ENCODE assay signal across 10 mouse cellular contexts in the genomic region with DNA sequence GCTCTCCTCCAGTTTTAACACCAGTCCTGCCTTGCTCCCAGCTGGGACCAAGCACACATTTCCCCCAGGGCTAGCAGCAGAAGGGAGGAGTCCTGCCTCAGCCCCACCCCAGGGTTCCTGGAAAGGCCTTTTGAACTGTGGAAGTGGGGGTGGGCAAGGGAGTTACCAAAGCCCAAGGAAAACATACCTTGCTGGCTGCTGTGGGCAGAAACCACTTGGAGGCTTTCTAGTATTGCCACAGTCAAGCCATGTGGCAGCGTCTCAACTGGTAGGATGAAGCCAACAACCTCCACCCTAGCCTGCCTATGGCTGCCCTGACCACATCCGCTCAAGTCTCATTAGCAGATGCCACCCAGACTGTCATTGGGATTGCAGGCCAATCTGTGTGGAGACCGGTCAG. TPM values are rescaled to one million over a fixed set of nuclear protein-coding genes. Genes with fewer than 3 reads are reported as not detected.
DNase-seq lines count a peak whose midpoint lies in the region; ATAC-seq and TF ChIP-seq lines count a peak whose summit lies in the region.
"Had no signal": no experiment of that assay in that cellular context is flagged by ENCODE, and none has a peak within 500 bp of the region (broad histone marks: within the 10 kb centered on the region; RNA-seq: fewer than 3 reads in every experiment).

No protein-coding gene starts in this region.

- peaks cover 38% of the 10 kb centered on the region for H3K36me3 ChIP-seq in heart, embryonic 10.5 days
- H3K36me3 ChIP-seq in E14TG2a.4 (ENCODE audit: insufficient read depth, low read length), result peaks cover 47% of the 10 kb centered on the region
- peaks cover 11% of the 10 kb centered on the region; the same call in 1 of the 2 replicates for H3K36me3 ChIP-seq in intestine, embryonic 16.5 days (ENCODE audit: control insufficient read depth, insufficient read depth, low read length)
- peaks cover 36% of the 10 kb centered on the region for H3K36me3 ChIP-seq in midbrain, embryonic 13.5 days

- intact Hi-C loops in heart, postnatal 10 days (cut with DNase I), result no loop called here

- peak overlapping the region; percentile 92 for H3K27ac ChIP-seq in heart, embryonic 10.5 days
- H3K27ac ChIP-seq in intestine, embryonic 16.5 days (ENCODE audit: low read length), result peak overlapping the region; percentile 36
- H3K27ac ChIP-seq in midbrain, embryonic 13.5 days, result no peak overlapping the region

- TF ChIP-seq CTCF in E14TG2a.4 (conservative IDR thresholded peaks at IDR 0.05; ENCODE audit: low read length), result no peak

- peak; percentile 90 for DNase-seq in heart, embryonic 10.5 days (ENCODE audit: low spot score)
- DNase-seq in heart, postnatal 10 days, result no peak
- no peak for DNase-seq in adrenal gland, postnatal 25 days
- no peak for DNase-seq in retina, postnatal 1 day
- DNase-seq: forebrain, postnatal 0 days had no signal

- no peak overlapping the region; the same call in 1 of the 2 replicates for H3K9ac ChIP-seq in intestine, embryonic 16.5 days (ENCODE audit: low read depth, low read length)
- no peak overlapping the region for H3K9ac ChIP-seq in midbrain, embryonic 13.5 days (replicated peaks)
- H3K9ac ChIP-seq: forebrain, postnatal 0 days had no signal

- peaks cover 93% of the 10 kb centered on the region for H3K4me1 ChIP-seq in heart, embryonic 10.5 days
- peaks cover 89% of the 10 kb centered on the region for H3K4me1 ChIP-seq in E14TG2a.4 (replicated peaks; ENCODE audit: low read depth, low read length)
- peaks cover 67% of the 10 kb centered on the region for H3K4me1 ChIP-seq in intestine, embryonic 16.5 days (ENCODE audit: control insufficient read depth, insufficient read depth, low read length)
- peaks cover 22% of the 10 kb centered on the region for H3K4me1 ChIP-seq in midbrain, embryonic 13.5 days (replicated peaks)

- 76% methylated on average over 3 of the region's 3 CpGs for WGBS in heart, embryonic 10.5 days
- WGBS in intestine, embryonic 16.5 days, result 81% methylated on average over 3 of the region's 3 CpGs
- 85% methylated on average over 3 of the region's 3 CpGs for WGBS in midbrain, embryonic 13.5 days

- no peaks in the 10 kb centered on the region for H3K9me3 ChIP-seq in heart, embryonic 10.5 days
- H3K9me3 ChIP-seq in E14TG2a.4 (ENCODE audit: low read length), result no peaks in the 10 kb centered on the region
- no peaks in the 10 kb centered on the region for H3K9me3 ChIP-seq in intestine, embryonic 16.5 days (ENCODE audit: control insufficient read depth, low read length)
- no peaks in the 10 kb centered on the region for H3K9me3 ChIP-seq in midbrain, embryonic 13.5 days

- H3K4me3 ChIP-seq in heart, embryonic 10.5 days, result no peak overlapping the region
- peak overlapping the region; percentile 43 for H3K4me3 ChIP-seq in E14TG2a.4 (replicated peaks; ENCODE audit: low read length)
- H3K4me3 ChIP-seq in intestine, embryonic 16.5 days (ENCODE audit: low read length), result no peak overlapping the region
- H3K4me3 ChIP-seq in midbrain, embryonic 13.5 days (replicated peaks), result no peak overlapping the region

- ATAC-seq in intestine, embryonic 16.5 days, result no peak
- peak; percentile 29 for ATAC-seq in megakaryocyte progenitor cell, adult 5-6 weeks (replicated peaks; ENCODE audit: poor library complexity)
- no peak for ATAC-seq in midbrain, embryonic 13.5 days
- ATAC-seq: forebrain, postnatal 0 days had no signal

- H3K4me2 ChIP-seq in intestine, embryonic 16.5 days (ENCODE audit: low read depth, low read length), result no peak overlapping the region
- no peak overlapping the region for H3K4me2 ChIP-seq in midbrain, embryonic 13.5 days (replicated peaks)
- H3K4me2 ChIP-seq: midbrain, embryonic 11.5 days had no signal

- no peaks in the 10 kb centered on the region for H3K27me3 ChIP-seq in heart, embryonic 10.5 days (ENCODE audit: insufficient read depth, poor library complexity, severe bottlenecking)
- H3K27me3 ChIP-seq in E14TG2a.4 (ENCODE audit: insufficient read depth, low read length), result 0 out of 2 replicates have a peak, but pooled peaks cover 5% of the 10 kb centered on the region
- H3K27me3 ChIP-seq in intestine, embryonic 16.5 days (replicated peaks; ENCODE audit: control insufficient read depth, insufficient read depth, low read length), result no peaks in the 10 kb centered on the region
- H3K27me3 ChIP-seq in midbrain, embryonic 13.5 days, result peaks cover 29% of the 10 kb centered on the region

RNA-seq across cellular contexts. Expression of gene Gm49510, which starts 3.3 kb away (rescaled TPM):
- polyA plus RNA-seq in heart, embryonic 10.5 days (2016; fragmentation: Nextera tagmentation; extraction: Ambion mirVana), result 0.11 and 0.38 TPM in 2 replicates
- total RNA-seq in heart, postnatal 10 days (2021), result not detected
- polyA plus RNA-seq in intestine, embryonic 16.5 days (2015; fragmentation: Nextera tagmentation; extraction: Ambion mirVana), result 0.21 and 0.55 TPM in 2 replicates
- total RNA-seq in megakaryocyte progenitor cell, adult 5-6 weeks (2015), result not detected in 2 replicates
- 1.2 and 2.6 TPM in 2 replicates for total RNA-seq in megakaryocyte progenitor cell, adult 5-6 weeks (2017)
- 0.12 TPM in 1 of 2 replicates, not detected in the other for polyA plus RNA-seq in midbrain, embryonic 13.5 days (2015; fragmentation: Nextera tagmentation; extraction: Ambion mirVana)
- not detected in 2 replicates for total RNA-seq in adrenal gland, postnatal 25 days (2021)
- total RNA-seq: forebrain, postnatal 0 days had no signal
- polyA plus RNA-seq: forebrain, postnatal 0 days had no signal

RNA-seq across cellular contexts. Expression of gene Sh3bp1, which starts 3.4 kb away (rescaled TPM):
- 33.8 and 44.4 TPM in 2 replicates for polyA plus RNA-seq in heart, embryonic 10.5 days (2016; fragmentation: Nextera tagmentation; extraction: Ambion mirVana)
- 1 to 10 TPM; 6.3 to 8.2 TPM for total RNA-seq in heart, postnatal 10 days (2021)
- polyA plus RNA-seq in intestine, embryonic 16.5 days (2015; fragmentation: Nextera tagmentation; extraction: Ambion mirVana), result 21.5 and 23.3 TPM in 2 replicates
- total RNA-seq in megakaryocyte progenitor cell, adult 5-6 weeks (2015), result 42.5 and 55.8 TPM in 2 replicates
- 18.9 and 22.9 TPM in 2 replicates for total RNA-seq in megakaryocyte progenitor cell, adult 5-6 weeks (2017)
- 2.5 and 4.9 TPM in 2 replicates for polyA plus RNA-seq in midbrain, embryonic 13.5 days (2015; fragmentation: Nextera tagmentation; extraction: Ambion mirVana)
- 6.1 and 8.8 TPM in 2 replicates for total RNA-seq in adrenal gland, postnatal 25 days (2021)

RNA-seq across cellular contexts. Expression of gene Pdxp, which starts 17.6 kb away (rescaled TPM):
- 26.5 and 35.7 TPM in 2 replicates for polyA plus RNA-seq in heart, embryonic 10.5 days (2016; fragmentation: Nextera tagmentation; extraction: Ambion mirVana)
- 1 to 10 TPM; 2.8 to 3.2 TPM for total RNA-seq in heart, postnatal 10 days (2021)
- polyA plus RNA-seq in intestine, embryonic 16.5 days (2015; fragmentation: Nextera tagmentation; extraction: Ambion mirVana), result 2.2 and 6.4 TPM in 2 replicates
- 9.5 and 12.8 TPM in 2 replicates for total RNA-seq in megakaryocyte progenitor cell, adult 5-6 weeks (2015)
- 5.0 and 8.8 TPM in 2 replicates for total RNA-seq in megakaryocyte progenitor cell, adult 5-6 weeks (2017)
- polyA plus RNA-seq in midbrain, embryonic 13.5 days (2015; fragmentation: Nextera tagmentation; extraction: Ambion mirVana), result 55.8 and 63.2 TPM in 2 replicates
- total RNA-seq in adrenal gland, postnatal 25 days (2021), result 5.0 and 6.0 TPM in 2 replicates

RNA-seq across cellular contexts. Expression of gene Gga1, which starts 19.2 kb away (rescaled TPM):
- 51.5 and 56.6 TPM in 2 replicates for polyA plus RNA-seq in heart, embryonic 10.5 days (2016; fragmentation: Nextera tagmentation; extraction: Ambion mirVana)
- total RNA-seq in heart, postnatal 10 days (2021), result 10 to 100 TPM; 40.4 to 45.2 TPM
- polyA plus RNA-seq in intestine, embryonic 16.5 days (2015; fragmentation: Nextera tagmentation; extraction: Ambion mirVana), result 56.3 and 57.4 TPM in 2 replicates
- 27.8 and 28.9 TPM in 2 replicates for total RNA-seq in megakaryocyte progenitor cell, adult 5-6 weeks (2015)
- 15.4 and 20.1 TPM in 2 replicates for total RNA-seq in megakaryocyte progenitor cell, adult 5-6 weeks (2017)
- 47.8 and 49.2 TPM in 2 replicates for polyA plus RNA-seq in midbrain, embryonic 13.5 days (2015; fragmentation: Nextera tagmentation; extraction: Ambion mirVana)
- total RNA-seq in adrenal gland, postnatal 25 days (2021), result 58.1 and 61.5 TPM in 2 replicates

RNA-seq across cellular contexts. Expression of gene Lgals1, which starts 30.4 kb away (rescaled TPM):
- polyA plus RNA-seq in heart, embryonic 10.5 days (2016; fragmentation: Nextera tagmentation; extraction: Ambion mirVana), result 427 and 466 TPM in 2 replicates
- 100 to 1,000 TPM; 372 to 385 TPM for total RNA-seq in heart, postnatal 10 days (2021)
- 865 and 927 TPM in 2 replicates for polyA plus RNA-seq in intestine, embryonic 16.5 days (2015; fragmentation: Nextera tagmentation; extraction: Ambion mirVana)
- 480 and 550 TPM in 2 replicates for total RNA-seq in megakaryocyte progenitor cell, adult 5-6 weeks (2015)
- total RNA-seq in megakaryocyte progenitor cell, adult 5-6 weeks (2017), result 648 and 851 TPM in 2 replicates
- 109 and 125 TPM in 2 replicates for polyA plus RNA-seq in midbrain, embryonic 13.5 days (2015; fragmentation: Nextera tagmentation; extraction: Ambion mirVana)
- 273 and 304 TPM in 2 replicates for total RNA-seq in adrenal gland, postnatal 25 days (2021)
